Mouse (Mus musculus) embryonic facial prominence, embryonic 15.5 days (tissue): ENCODE data around the gene Prok2. TPM values are rescaled to one million over a fixed set of nuclear protein-coding genes. Genes with fewer than 3 reads are reported as not detected.

Source experiments
- ATAC-seq: fragments of 200-750 bp; cut with Nextera tagmentation; 2 replicates; pipeline ENCODE4 v1.8.0; 2017; ENCODE audit warnings: low read depth, moderate TSS enrichment; ENCODE audit not compliant: insufficient number of reproducible peaks, low FRiP score, low TSS enrichment
- H3K27ac ChIP-seq: fragments of 300-500 bp; sonication (generic); replicated peaks from 2 replicates; pipeline ENCODE4 v1.5.1; 2015; ENCODE audit warnings: mild to moderate bottlenecking, inconsistent platforms
- H3K27me3 ChIP-seq: fragments of 300-500 bp; sonication (generic); 2 replicates; pipeline ENCODE4 v1.6.1; 2015; ENCODE audit warnings: inconsistent platforms
- H3K36me3 ChIP-seq: fragments of 300-500 bp; sonication (generic); 2 replicates; pipeline ENCODE4 v1.6.1; 2015; ENCODE audit warnings: mild to moderate bottlenecking, inconsistent platforms
- H3K4me1 ChIP-seq: fragments of 300-500 bp; sonication (generic); 2 replicates; pipeline ENCODE4 v1.6.1; 2015; ENCODE audit warnings: inconsistent platforms
- H3K4me2 ChIP-seq: fragments of 300-500 bp; sonication (generic); replicated peaks from 2 replicates; pipeline ENCODE4 v1.6.1; 2015; ENCODE audit warnings: mild to moderate bottlenecking, inconsistent platforms
- H3K4me3 ChIP-seq: fragments of 300-500 bp; sonication (generic); replicated peaks from 2 replicates; pipeline ENCODE4 v1.5.1; 2015; ENCODE audit warnings: mild to moderate bottlenecking, inconsistent platforms
- H3K9ac ChIP-seq: fragments of 300-500 bp; sonication (generic); 2 replicates; pipeline ENCODE4 v1.6.1; 2015; ENCODE audit warnings: inconsistent platforms
- H3K9me3 ChIP-seq: fragments of 300-500 bp; sonication (generic); replicated peaks from 2 replicates; pipeline ENCODE4 v1.6.1; 2016; ENCODE audit warnings: inconsistent platforms
- WGBS: fragments of 180-500 bp; shearing (Covaris S2); methylation state at CpG from one replicate; pipeline ENCODE4 v1.1.7; 2015; 5-methylcytosine and 5-hydroxymethylcytosine counted together
- polyA plus RNA-seq: library from polyadenylated mRNA; unstranded; fragments of >200 nt; fragmentation: Nextera tagmentation; extraction: Ambion mirVana; gene quantifications from 2 replicates; pipeline ENCODE4 v1.2.1, GENCODE M21; 2015

The Prok2 gene
- polyA plus RNA-seq, 1 experiment from 2014 or later: 2.1 TPM

DNA sequence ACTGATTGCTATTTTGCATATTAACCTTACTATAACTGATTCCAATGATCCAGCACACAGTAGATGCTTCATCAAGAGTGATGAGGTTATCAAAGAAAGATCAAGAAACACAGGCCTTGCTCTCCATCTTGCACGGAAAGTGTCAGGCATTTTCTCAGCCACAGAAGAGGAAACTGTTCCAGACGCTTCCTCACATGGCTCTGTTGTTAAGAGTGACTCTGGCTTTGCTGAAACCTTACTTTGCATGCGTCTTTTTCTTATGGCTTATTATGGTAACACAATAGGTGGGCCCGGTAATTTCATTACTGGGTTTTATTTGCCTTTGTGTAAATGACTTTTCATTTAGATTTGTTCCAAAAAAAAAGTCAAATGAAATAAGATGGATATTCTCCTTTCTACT lies 5.7 kb upstream of the Prok2 start:
- ATAC-seq: no peak
- H3K36me3 ChIP-seq: no peaks in the 10 kb centered on the region
- WGBS: 76% methylated on average over 4 of the region's 4 CpGs
- H3K9ac ChIP-seq: no peak overlapping the region
- H3K4me1 ChIP-seq: peaks cover 9% of the 10 kb centered on the region
- H3K4me2 ChIP-seq: no peak overlapping the region
- no peak overlapping the region for H3K4me3 ChIP-seq
- H3K27ac ChIP-seq: no peak overlapping the region
- H3K27me3 ChIP-seq: peaks cover 14% of the 10 kb centered on the region; the same call in 1 of the 2 replicates
- no peaks in the 10 kb centered on the region for H3K9me3 ChIP-seq

DNA sequence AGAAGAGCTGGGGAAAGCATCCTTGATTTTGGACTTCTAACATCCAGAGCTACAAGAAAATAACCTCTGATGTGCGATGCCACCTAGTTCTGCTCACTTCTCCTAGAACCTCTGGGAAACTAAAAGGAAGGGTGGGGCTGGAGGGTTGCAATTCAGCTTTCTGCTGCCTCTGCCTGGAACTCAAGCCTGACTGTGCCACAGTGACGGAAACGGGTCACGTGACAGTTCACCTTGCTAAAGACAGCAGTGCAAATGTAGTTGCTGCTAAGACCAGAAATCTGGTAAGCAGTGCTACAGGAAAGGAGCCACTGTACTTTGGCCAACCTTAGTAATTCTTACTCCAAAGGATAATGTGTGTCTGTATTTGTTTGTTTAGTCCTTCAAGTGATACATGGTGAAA lies 3.7 kb upstream of the Prok2 start:
- no peak for ATAC-seq
- Histone ChIP-seq H3K4me3 (no peak overlapping the region), H3K9me3 (no peaks in the 10 kb centered on the region), H3K4me1 (peaks cover 24% of the 10 kb centered on the region), H3K9ac (no peak overlapping the region), H3K4me2 (no peak overlapping the region), H3K27me3 (peaks cover 31% of the 10 kb centered on the region), H3K27ac (no peak overlapping the region), H3K36me3 (no peaks in the 10 kb centered on the region)
- WGBS: 89% methylated on average over 4 of the region's 4 CpGs

DNA sequence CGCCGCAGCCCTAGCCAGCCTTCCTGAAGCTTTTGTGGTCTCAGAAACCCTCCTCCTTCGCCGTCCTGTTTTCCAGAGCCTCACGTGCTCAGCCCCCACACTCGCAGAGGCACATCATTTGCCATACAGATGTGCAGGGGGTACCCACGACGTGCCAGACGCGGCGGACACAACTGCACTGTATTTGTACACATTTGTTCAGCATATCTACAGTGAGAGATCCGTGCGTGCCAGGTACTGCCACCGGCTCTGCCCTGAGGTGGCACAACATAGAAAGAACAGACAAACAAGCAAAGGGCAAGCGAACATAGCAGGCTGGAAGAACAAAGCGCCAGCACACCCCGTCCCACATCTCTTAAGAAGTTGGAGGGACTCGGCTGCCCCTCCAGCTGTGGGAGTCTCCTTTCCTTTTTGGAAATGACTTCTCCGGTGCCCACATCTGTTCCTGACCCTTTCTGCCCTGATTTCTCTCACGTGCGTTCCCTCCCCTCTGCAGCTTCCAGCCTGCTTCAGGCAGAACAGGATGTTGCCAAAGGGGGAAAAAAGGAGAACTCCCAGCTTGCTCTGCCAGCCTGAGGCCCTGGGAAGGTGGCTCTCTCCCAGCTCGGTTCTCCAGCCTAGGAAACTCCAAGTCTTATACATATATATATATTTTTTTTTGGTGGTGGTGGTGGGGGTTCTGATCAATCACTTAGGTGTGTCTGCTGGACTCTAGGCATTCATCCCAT lies 548 bp upstream of the Prok2 start:
- peak; percentile 29; the same call in 1 of the 2 replicates for ATAC-seq
- 1% methylated on average over 22 of the region's 22 CpGs for WGBS

DNA sequence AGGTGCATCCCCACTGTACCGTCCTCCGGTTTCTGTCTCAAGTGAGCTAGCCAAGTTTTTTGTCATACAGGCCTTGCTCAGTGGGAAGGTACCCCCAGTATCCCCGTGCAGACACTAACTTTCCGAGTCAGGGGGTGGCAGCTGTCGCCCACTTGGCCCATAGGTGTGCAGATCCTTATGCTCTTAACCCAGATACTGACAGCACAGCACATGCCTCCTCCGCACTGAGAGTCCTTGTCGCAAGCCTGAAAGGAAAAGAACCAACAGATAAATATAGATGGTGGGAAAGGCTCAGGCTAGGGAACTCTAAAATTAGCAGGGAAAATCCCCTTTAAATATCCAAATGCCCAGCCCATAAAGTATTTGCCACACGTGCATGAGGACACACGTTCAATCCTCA lies 3.8 kb downstream of the Prok2 start:
- H3K27me3 ChIP-seq: peaks cover 29% of the 10 kb centered on the region
- no peaks in the 10 kb centered on the region for H3K36me3 ChIP-seq
- ATAC-seq: no peak

More for the DNA sequence above, 548 bp upstream of the Prok2 start:
- H3K4me1 ChIP-seq: peaks cover 24% of the 10 kb centered on the region
- H3K4me3 ChIP-seq: peak overlapping the region; percentile 48
- H3K27ac ChIP-seq: no peak overlapping the region
- H3K4me2 ChIP-seq: peak overlapping the region; percentile 92
- H3K36me3 ChIP-seq: no peaks in the 10 kb centered on the region
- H3K9ac ChIP-seq: peak overlapping the region; percentile 47
- H3K27me3 ChIP-seq: peaks cover 40% of the 10 kb centered on the region
- H3K9me3 ChIP-seq: no peaks in the 10 kb centered on the region

DNA sequence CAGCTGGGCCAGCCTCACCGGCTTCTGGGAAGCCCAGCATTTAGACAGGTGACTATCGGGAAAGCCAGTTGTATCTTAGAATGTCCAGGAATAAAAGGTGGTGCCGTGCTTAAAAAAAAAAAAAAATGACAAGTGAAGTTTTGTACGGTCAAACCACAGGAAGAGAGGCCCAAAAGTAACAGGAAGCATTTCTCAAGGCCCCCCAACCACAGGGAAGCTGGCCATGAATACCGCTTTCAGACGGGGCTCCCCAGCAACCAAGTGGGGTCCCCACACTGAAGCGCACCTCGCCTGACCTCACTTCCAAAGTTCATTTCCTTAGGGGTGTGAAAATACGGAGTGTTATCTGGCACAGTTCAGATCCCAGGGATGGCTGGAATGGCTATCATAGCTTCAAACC lies 5.2 kb downstream of the Prok2 start:
- no peak for ATAC-seq
- no peak overlapping the region for H3K27ac ChIP-seq
- 77% methylated on average over 9 of the region's 9 CpGs for WGBS
- H3K9me3 ChIP-seq: no peaks in the 10 kb centered on the region
- H3K9ac ChIP-seq: no peak overlapping the region
- H3K36me3 ChIP-seq: no peaks in the 10 kb centered on the region
- H3K4me1 ChIP-seq: peaks cover 6% of the 10 kb centered on the region
- peaks cover 17% of the 10 kb centered on the region for H3K27me3 ChIP-seq
- H3K4me2 ChIP-seq: no peak overlapping the region
- no peak overlapping the region for H3K4me3 ChIP-seq

More for the DNA sequence above, 3.8 kb downstream of the Prok2 start:
- 77% methylated on average over 9 of the region's 9 CpGs for WGBS
- H3K4me2 ChIP-seq: no peak overlapping the region
- H3K9me3 ChIP-seq: no peaks in the 10 kb centered on the region
- no peak overlapping the region for H3K9ac ChIP-seq
- no peak overlapping the region for H3K4me3 ChIP-seq
- peaks cover 19% of the 10 kb centered on the region for H3K4me1 ChIP-seq
- no peak overlapping the region for H3K27ac ChIP-seq

DNA sequence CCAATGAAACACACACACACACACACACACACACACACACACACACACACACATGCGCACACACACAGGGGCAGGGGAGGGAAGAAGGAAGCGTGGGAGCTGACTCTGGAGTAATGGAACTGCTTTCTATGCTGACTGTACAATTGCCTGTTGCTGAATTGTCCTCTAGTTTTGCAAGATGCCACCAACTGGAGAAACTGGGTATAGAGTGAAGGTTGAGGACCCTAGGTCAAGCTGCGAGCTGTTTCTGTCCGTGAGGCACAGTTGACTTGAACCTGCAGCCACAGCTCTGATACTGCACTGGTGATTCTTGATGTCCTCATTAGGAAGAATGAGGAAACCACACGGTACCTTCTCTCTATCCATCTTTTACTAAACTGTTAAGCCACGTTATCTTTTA lies 10.3 kb downstream of the Prok2 start:
- Histone ChIP-seq H3K4me3 (no peak overlapping the region), H3K9ac (no peak overlapping the region), H3K9me3 (no peaks in the 10 kb centered on the region), H3K36me3 (no peaks in the 10 kb centered on the region), H3K4me1 (no peaks in the 10 kb centered on the region), H3K27me3 (0 out of 2 replicates have a peak, but pooled peaks cover 6% of the 10 kb centered on the region), H3K27ac (no peak overlapping the region), H3K4me2 (no peak overlapping the region)
- no peak for ATAC-seq
- 58% methylated on average over 6 of the region's 6 CpGs for WGBS

DNA sequence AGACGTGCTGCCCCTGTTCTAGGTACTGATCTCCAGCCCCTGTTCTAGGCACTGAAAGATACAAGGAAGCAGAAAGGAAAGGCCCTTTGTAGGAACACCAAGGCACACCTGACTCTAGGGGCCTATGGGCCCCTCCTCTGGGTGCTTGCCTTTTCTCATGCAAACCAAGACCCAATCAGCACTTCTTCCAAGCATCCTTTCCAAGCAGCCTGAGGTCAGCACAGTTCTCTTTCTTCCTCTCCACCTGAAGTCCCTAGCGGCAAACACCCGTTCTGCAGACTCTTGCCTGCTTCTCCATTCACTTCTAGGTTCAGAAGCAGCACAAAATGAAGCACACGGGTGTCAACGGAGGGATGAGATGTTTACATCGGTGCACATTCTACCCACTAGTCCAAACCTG lies 11.0 kb downstream of the Prok2 start:
- no peak overlapping the region for H3K4me2 ChIP-seq
- H3K4me3 ChIP-seq: no peak overlapping the region
- no peaks in the 10 kb centered on the region for H3K36me3 ChIP-seq
- H3K27me3 ChIP-seq: 0 out of 2 replicates have a peak, but pooled peaks cover 6% of the 10 kb centered on the region
- 64% methylated on average over 6 of the region's 6 CpGs for WGBS
- H3K9ac ChIP-seq: no peak overlapping the region
- no peaks in the 10 kb centered on the region for H3K9me3 ChIP-seq
- H3K4me1 ChIP-seq: no peaks in the 10 kb centered on the region
- no peak overlapping the region for H3K27ac ChIP-seq
- ATAC-seq: no peak

DNA sequence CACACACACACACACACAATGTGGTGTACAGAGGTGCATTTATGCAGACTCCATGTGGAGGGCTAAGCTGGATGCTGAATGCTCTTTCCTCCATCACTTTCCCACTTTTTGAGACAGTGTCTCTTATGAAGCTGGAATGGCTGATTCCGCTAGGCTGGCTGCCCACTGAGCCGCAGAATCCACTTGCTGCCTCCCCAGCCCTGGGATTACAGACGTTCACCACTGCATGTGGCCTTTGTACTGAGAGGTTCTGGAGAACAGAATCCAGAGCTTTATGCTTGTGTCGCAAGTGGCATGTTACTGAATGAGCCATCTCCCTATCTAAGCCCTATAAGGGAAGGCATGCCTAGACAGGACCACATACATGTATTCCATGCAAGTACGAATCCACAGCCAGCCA lies 12.9 kb downstream of the Prok2 start:
- no peaks in the 10 kb centered on the region for H3K4me1 ChIP-seq
- WGBS: 72% methylated on average over 5 of the region's 5 CpGs
- no peak overlapping the region for H3K27ac ChIP-seq
- no peaks in the 10 kb centered on the region for H3K36me3 ChIP-seq
- H3K4me2 ChIP-seq: no peak overlapping the region
- 0 out of 2 replicates have a peak, but pooled peaks cover 6% of the 10 kb centered on the region for H3K27me3 ChIP-seq
- H3K9ac ChIP-seq: no peak overlapping the region
- H3K9me3 ChIP-seq: no peaks in the 10 kb centered on the region
- no peak for ATAC-seq
- H3K4me3 ChIP-seq: no peak overlapping the region

DNA sequence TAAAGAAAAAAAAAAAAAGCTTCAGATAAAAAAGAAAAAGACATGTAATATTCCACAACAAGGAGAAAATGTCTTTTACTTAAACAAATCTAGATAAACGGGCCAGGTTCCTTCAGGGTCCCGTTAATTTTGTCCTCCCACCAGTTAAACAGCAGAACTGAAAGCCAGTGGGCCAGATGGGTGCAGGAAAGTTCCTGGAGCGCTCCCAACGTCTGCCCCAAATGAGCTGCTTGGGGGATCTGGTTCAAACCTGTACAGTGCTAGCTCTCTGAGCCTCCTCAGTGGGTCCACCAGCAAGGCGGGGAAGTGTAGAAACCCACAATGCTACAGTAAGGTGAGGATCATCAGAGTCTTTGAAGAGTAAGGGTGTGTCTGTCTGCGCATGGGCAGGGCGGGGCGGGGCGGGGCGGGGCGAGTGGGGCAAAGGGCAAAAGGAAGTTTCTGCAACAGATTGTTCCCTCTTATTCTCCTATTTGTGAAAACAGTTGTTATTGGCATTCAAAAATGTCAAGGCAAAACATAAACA lies 14.6 kb downstream of the Prok2 start:
- no peak for ATAC-seq
- WGBS: 75% methylated on average over 11 of the region's 11 CpGs

DNA sequence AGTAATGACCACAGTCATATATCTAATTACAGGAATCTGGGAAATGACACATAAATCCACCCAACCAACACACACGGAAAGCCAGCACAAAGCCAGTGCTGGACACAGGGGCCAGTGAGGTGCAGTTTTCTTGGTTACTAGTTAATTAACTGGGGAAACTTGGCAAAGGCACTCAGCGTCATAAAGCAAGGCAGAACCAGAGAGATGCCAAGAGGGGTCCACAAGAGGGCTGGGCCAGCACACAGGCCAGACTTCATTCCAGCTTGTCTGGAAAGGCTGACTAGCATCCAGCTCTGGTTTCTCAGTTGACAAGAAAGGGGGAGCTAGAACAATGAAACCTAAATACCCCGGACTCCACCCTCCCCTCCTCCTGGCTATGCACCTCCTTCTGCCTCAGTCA lies 25.7 kb downstream of the Prok2 start:
- Histone ChIP-seq H3K9ac (no peak overlapping the region), H3K36me3 (no peaks in the 10 kb centered on the region), H3K4me2 (no peak overlapping the region), H3K9me3 (no peaks in the 10 kb centered on the region), H3K27me3 (peaks cover 8% of the 10 kb centered on the region; the same call in 1 of the 2 replicates), H3K27ac (no peak overlapping the region), H3K4me1 (0 out of 2 replicates have a peak, but pooled peaks cover 7% of the 10 kb centered on the region), H3K4me3 (no peak overlapping the region)
- ATAC-seq: peak; percentile 65
- 29% methylated on average over 3 of the region's 3 CpGs for WGBS

More for the DNA sequence above, 14.6 kb downstream of the Prok2 start:
- Histone ChIP-seq H3K36me3 (no peaks in the 10 kb centered on the region), H3K9me3 (no peaks in the 10 kb centered on the region), H3K4me3 (no peak overlapping the region), H3K27ac (no peak overlapping the region), H3K4me1 (no peaks in the 10 kb centered on the region), H3K9ac (no peak overlapping the region), H3K27me3 (0 out of 2 replicates have a peak, but pooled peaks cover 6% of the 10 kb centered on the region), H3K4me2 (no peak overlapping the region)

DNA sequence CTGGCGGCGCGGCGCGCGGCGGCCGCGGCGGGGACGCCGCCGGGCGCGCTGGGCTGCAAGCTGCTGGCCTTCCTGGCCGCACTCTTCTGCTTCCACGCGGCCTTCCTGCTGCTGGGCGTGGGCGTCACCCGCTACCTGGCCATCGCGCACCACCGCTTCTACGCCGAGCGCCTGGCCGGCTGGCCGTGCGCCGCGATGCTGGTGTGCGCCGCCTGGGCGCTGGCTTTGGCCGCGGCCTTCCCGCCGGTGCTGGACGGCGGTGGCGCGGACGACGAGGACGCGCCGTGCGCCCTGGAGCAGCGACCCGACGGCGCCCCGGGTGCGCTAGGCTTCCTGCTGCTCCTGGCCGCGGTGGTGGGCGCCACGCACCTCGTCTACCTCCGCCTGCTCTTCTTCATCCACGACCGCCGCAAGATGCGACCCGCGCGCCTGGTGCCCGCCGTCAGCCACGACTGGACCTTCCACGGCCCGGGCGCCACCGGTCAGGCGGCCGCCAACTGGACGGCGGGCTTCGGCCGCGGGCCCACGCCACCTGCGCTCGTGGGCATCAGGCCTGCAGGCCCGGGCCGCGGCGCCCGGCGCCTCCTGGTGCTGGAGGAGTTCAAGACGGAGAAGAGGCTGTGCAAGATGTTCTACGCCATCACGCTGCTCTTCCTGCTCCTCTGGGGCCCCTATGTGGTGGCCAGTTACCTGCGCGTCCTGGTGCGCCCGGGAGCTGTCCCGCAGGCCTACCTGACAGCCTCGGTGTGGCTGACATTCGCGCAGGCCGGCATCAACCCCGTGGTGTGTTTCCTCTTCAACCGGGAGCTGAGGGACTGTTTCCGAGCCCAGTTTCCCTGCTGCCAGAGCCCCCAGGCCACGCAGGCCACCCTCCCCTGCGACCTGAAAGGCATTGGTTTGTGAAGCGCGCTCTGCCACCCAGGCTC lies 33.0 kb downstream of the Prok2 start:
- H3K4me3 ChIP-seq: peak overlapping the region; percentile 76
- peak overlapping the region; percentile 71; the same call in 1 of the 2 replicates for H3K27ac ChIP-seq
- peaks cover 47% of the 10 kb centered on the region for H3K27me3 ChIP-seq
- ATAC-seq: no peak
- H3K9ac ChIP-seq: peak overlapping the region; percentile 53
- H3K4me2 ChIP-seq: peak overlapping the region; percentile 92
- H3K9me3 ChIP-seq: no peaks in the 10 kb centered on the region
- under 1% methylated on average over 109 of the region's 110 CpGs for WGBS
- no peaks in the 10 kb centered on the region for H3K36me3 ChIP-seq
- H3K4me1 ChIP-seq: peaks cover 22% of the 10 kb centered on the region
